Mouse (Mus musculus): ENCODE results near the gene Esrrg. TPM values are rescaled to one million over a fixed set of nuclear protein-coding genes. Genes with fewer than 3 reads are reported as not detected.

The Esrrg gene
- polyA plus RNA-seq, 1 experiment from 2014 or later: 20.0 TPM

GRCm38 (mm10) chr1:187834576-187834975 is 226.0 kb downstream of the Esrrg start:
- Histone ChIP-seq H3K27ac (no peak overlapping the region), H3K4me2 (no peak overlapping the region), H3K9ac (no peak overlapping the region), H3K27me3 (no peaks in the 10 kb centered on the region), H3K4me3 (no peak overlapping the region), H3K4me1 (replicated peaks) (peaks cover 9% of the 10 kb centered on the region), H3K36me3 (no peaks in the 10 kb centered on the region), H3K9me3 (replicated peaks) (no peaks in the 10 kb centered on the region; the same call in 1 of the 2 replicates)
- ATAC-seq (replicated peaks; ENCODE audit: insufficient number of reproducible peaks, insufficient read depth, low FRiP score, low read depth): no peak
- WGBS: 92% methylated on average over 3 of the region's 3 CpGs

- peak overlapping the region; percentile 93 for H3K27ac ChIP-seq
- peak; percentile 53; the same call in 1 of the 2 replicates for ATAC-seq (replicated peaks; ENCODE audit: insufficient number of reproducible peaks, insufficient read depth, low FRiP score, low read depth)
- H3K4me3 ChIP-seq: no peak overlapping the region
- no peak overlapping the region for H3K9ac ChIP-seq
- WGBS: 16% methylated on average over 6 of the region's 6 CpGs
- no peaks in the 10 kb centered on the region; the same call in 1 of the 2 replicates for H3K9me3 ChIP-seq (replicated peaks)
- no peaks in the 10 kb centered on the region for H3K27me3 ChIP-seq
- peak overlapping the region; percentile 48 for H3K4me2 ChIP-seq
- H3K4me1 ChIP-seq (replicated peaks): peaks cover 9% of the 10 kb centered on the region
- H3K36me3 ChIP-seq: no peaks in the 10 kb centered on the region
These were observed 227.8 kb downstream of the Esrrg start for GRCm38 (mm10) chr1:187836384-187836783.

- H3K27me3 ChIP-seq: no peaks in the 10 kb centered on the region
- H3K4me1 ChIP-seq (replicated peaks): peaks cover 12% of the 10 kb centered on the region
- no peaks in the 10 kb centered on the region; the same call in 1 of the 2 replicates for H3K9me3 ChIP-seq (replicated peaks)
- no peak overlapping the region for H3K4me3 ChIP-seq
- no peaks in the 10 kb centered on the region for H3K36me3 ChIP-seq
- H3K9ac ChIP-seq: no peak overlapping the region
- peak overlapping the region; percentile 93 for H3K27ac ChIP-seq
- WGBS: 6% methylated on average over 7 of the region's 7 CpGs
- H3K4me2 ChIP-seq: peak overlapping the region; percentile 48
- ATAC-seq (replicated peaks; ENCODE audit: insufficient number of reproducible peaks, insufficient read depth, low FRiP score, low read depth): peak; percentile 92
These were observed 228.3 kb downstream of the Esrrg start for GRCm38 (mm10) chr1:187836876-187837275.

GRCm38 (mm10) chr1:187841629-187842028 is 233.0 kb downstream of the Esrrg start:
- no peaks in the 10 kb centered on the region for H3K9me3 ChIP-seq (replicated peaks)
- no peak overlapping the region for H3K4me2 ChIP-seq
- peaks cover 12% of the 10 kb centered on the region for H3K4me1 ChIP-seq (replicated peaks)
- no peak for ATAC-seq (replicated peaks; ENCODE audit: insufficient number of reproducible peaks, insufficient read depth, low FRiP score, low read depth)
- no peak overlapping the region for H3K4me3 ChIP-seq
- no peak overlapping the region for H3K9ac ChIP-seq
- H3K36me3 ChIP-seq: no peaks in the 10 kb centered on the region
- H3K27ac ChIP-seq: peak overlapping the region; percentile 2; the same call in 1 of the 2 replicates
- 59% methylated on average over 8 of the region's 8 CpGs for WGBS
- no peaks in the 10 kb centered on the region for H3K27me3 ChIP-seq

GRCm38 (mm10) chr1:187842702-187843101 is 234.1 kb downstream of the Esrrg start:
- Histone ChIP-seq H3K4me1 (replicated peaks) (peaks cover 10% of the 10 kb centered on the region; the same call in 1 of the 2 replicates), H3K27me3 (no peaks in the 10 kb centered on the region), H3K36me3 (no peaks in the 10 kb centered on the region), H3K27ac (peak overlapping the region; percentile 49), H3K9me3 (replicated peaks) (no peaks in the 10 kb centered on the region), H3K4me3 (no peak overlapping the region), H3K9ac (no peak overlapping the region), H3K4me2 (no peak overlapping the region)
- no peak for ATAC-seq (replicated peaks; ENCODE audit: insufficient number of reproducible peaks, insufficient read depth, low FRiP score, low read depth)
- 53% methylated on average over 5 of the region's 5 CpGs for WGBS

- H3K4me2 ChIP-seq: no peak overlapping the region
- H3K36me3 ChIP-seq: no peaks in the 10 kb centered on the region
- WGBS: 51% methylated on average over 8 of the region's 8 CpGs
- no peaks in the 10 kb centered on the region for H3K9me3 ChIP-seq (replicated peaks)
- no peak overlapping the region for H3K27ac ChIP-seq
- no peak overlapping the region for H3K9ac ChIP-seq
- no peaks in the 10 kb centered on the region for H3K4me1 ChIP-seq (replicated peaks)
- H3K4me3 ChIP-seq: no peak overlapping the region
- no peaks in the 10 kb centered on the region for H3K27me3 ChIP-seq
- ATAC-seq (replicated peaks; ENCODE audit: insufficient number of reproducible peaks, insufficient read depth, low FRiP score, low read depth): no peak
These were observed 245.6 kb downstream of the Esrrg start for GRCm38 (mm10) chr1:187854148-187854547.

- no peaks in the 10 kb centered on the region for H3K36me3 ChIP-seq
- H3K27ac ChIP-seq: no peak overlapping the region
- no peak overlapping the region for H3K4me2 ChIP-seq
- no peaks in the 10 kb centered on the region for H3K9me3 ChIP-seq (replicated peaks)
- H3K9ac ChIP-seq: no peak overlapping the region
- H3K27me3 ChIP-seq: no peaks in the 10 kb centered on the region
- 0 out of 2 replicates have a peak, but pooled peaks cover 7% of the 10 kb centered on the region for H3K4me1 ChIP-seq (replicated peaks)
- no peak for ATAC-seq (replicated peaks; ENCODE audit: insufficient number of reproducible peaks, insufficient read depth, low FRiP score, low read depth)
- no peak overlapping the region for H3K4me3 ChIP-seq
- 80% methylated on average over 5 of the region's 5 CpGs for WGBS
These were observed 253.7 kb downstream of the Esrrg start for GRCm38 (mm10) chr1:187862339-187862738.

GRCm38 (mm10) chr1:187868427-187868826 is 259.8 kb downstream of the Esrrg start:
- Histone ChIP-seq H3K27ac (no peak overlapping the region), H3K4me2 (no peak overlapping the region), H3K4me1 (replicated peaks) (peaks cover 21% of the 10 kb centered on the region), H3K36me3 (no peaks in the 10 kb centered on the region), H3K4me3 (no peak overlapping the region), H3K9ac (no peak overlapping the region), H3K9me3 (replicated peaks) (no peaks in the 10 kb centered on the region), H3K27me3 (no peaks in the 10 kb centered on the region)
- WGBS: 80% methylated on average over 7 of the region's 7 CpGs
- no peak for ATAC-seq (replicated peaks; ENCODE audit: insufficient number of reproducible peaks, insufficient read depth, low FRiP score, low read depth)

GRCm38 (mm10) chr1:187872208-187872607 is 263.6 kb downstream of the Esrrg start:
- H3K9ac ChIP-seq: no peak overlapping the region
- 52% methylated on average over 8 of the region's 8 CpGs for WGBS
- no peaks in the 10 kb centered on the region for H3K27me3 ChIP-seq
- H3K27ac ChIP-seq: no peak overlapping the region
- no peak overlapping the region for H3K4me3 ChIP-seq
- no peak overlapping the region for H3K4me2 ChIP-seq
- H3K36me3 ChIP-seq: no peaks in the 10 kb centered on the region
- peaks cover 27% of the 10 kb centered on the region for H3K4me1 ChIP-seq (replicated peaks)
- H3K9me3 ChIP-seq (replicated peaks): no peaks in the 10 kb centered on the region
- no peak for ATAC-seq (replicated peaks; ENCODE audit: insufficient number of reproducible peaks, insufficient read depth, low FRiP score, low read depth)

- ATAC-seq (replicated peaks; ENCODE audit: insufficient number of reproducible peaks, insufficient read depth, low FRiP score, low read depth): no peak
- Histone ChIP-seq H3K9ac (no peak overlapping the region), H3K36me3 (no peaks in the 10 kb centered on the region), H3K9me3 (replicated peaks) (no peaks in the 10 kb centered on the region), H3K4me3 (no peak overlapping the region), H3K4me2 (no peak overlapping the region), H3K27ac (no peak overlapping the region), H3K27me3 (no peaks in the 10 kb centered on the region), H3K4me1 (replicated peaks) (peaks cover 32% of the 10 kb centered on the region)
- WGBS: 22% methylated on average over 6 of the region's 6 CpGs
These were observed 264.2 kb downstream of the Esrrg start for GRCm38 (mm10) chr1:187872744-187873143.

- Histone ChIP-seq H3K27ac (no peak overlapping the region), H3K4me1 (replicated peaks) (peaks cover 37% of the 10 kb centered on the region), H3K36me3 (no peaks in the 10 kb centered on the region), H3K9me3 (replicated peaks) (no peaks in the 10 kb centered on the region), H3K4me3 (no peak overlapping the region), H3K4me2 (no peak overlapping the region), H3K27me3 (no peaks in the 10 kb centered on the region), H3K9ac (no peak overlapping the region)
- WGBS: 59% methylated on average over 2 of the region's 2 CpGs
- 0 out of 2 replicates have a peak, but pooled peaks have one; percentile 27 for ATAC-seq (replicated peaks; ENCODE audit: insufficient number of reproducible peaks, insufficient read depth, low FRiP score, low read depth)
These were observed 265.2 kb downstream of the Esrrg start for GRCm38 (mm10) chr1:187873770-187874169.

GRCm38 (mm10) chr1:187887270-187887669 is 278.7 kb downstream of the Esrrg start:
- H3K36me3 ChIP-seq: no peaks in the 10 kb centered on the region
- WGBS: 70% methylated on average over 6 of the region's 6 CpGs
- H3K27me3 ChIP-seq: no peaks in the 10 kb centered on the region
- no peak overlapping the region for H3K4me2 ChIP-seq
- ATAC-seq (replicated peaks; ENCODE audit: insufficient number of reproducible peaks, insufficient read depth, low FRiP score, low read depth): no peak
- H3K4me3 ChIP-seq: no peak overlapping the region
- peaks cover 7% of the 10 kb centered on the region for H3K4me1 ChIP-seq (replicated peaks)
- no peak overlapping the region for H3K9ac ChIP-seq
- no peak overlapping the region for H3K27ac ChIP-seq
- no peaks in the 10 kb centered on the region for H3K9me3 ChIP-seq (replicated peaks)

Measured in heart, embryonic 15.5 days (tissue).